Mouse (Mus musculus) hindbrain, embryonic 15.5 days (tissue): ENCODE measurements around the gene Prrc2b. TPM values are rescaled to one million over a fixed set of nuclear protein-coding genes. Genes with fewer than 3 reads are reported as not detected.

ENCODE experiments used
- ATAC-seq: fragments of 200-750 bp; cut with Nextera tagmentation; 2 replicates; pipeline ENCODE4 v1.8.0; 2017; ENCODE audit warnings: low read depth, moderate number of reproducible peaks, moderate TSS enrichment; ENCODE audit not compliant: low FRiP score
- H3K27ac ChIP-seq: fragments of 300-500 bp; sonication (generic); replicated peaks from 2 replicates; pipeline ENCODE4 v1.5.1; 2015; ENCODE audit warnings: mild to moderate bottlenecking, inconsistent platforms
- H3K27me3 ChIP-seq: fragments of 300-500 bp; sonication (generic); 2 replicates; pipeline ENCODE4 v1.6.1; 2015; ENCODE audit warnings: control low read depth, inconsistent platforms
- H3K36me3 ChIP-seq: fragments of 300-500 bp; sonication (generic); 2 replicates; pipeline ENCODE4 v1.6.1; 2015; ENCODE audit warnings: control low read depth, inconsistent platforms
- H3K4me1 ChIP-seq: fragments of 300-500 bp; sonication (generic); replicated peaks from 2 replicates; pipeline ENCODE4 v1.6.1; 2015; ENCODE audit warnings: control low read depth, inconsistent platforms
- H3K4me2 ChIP-seq: fragments of 300-500 bp; sonication (generic); 2 replicates; pipeline ENCODE4 v1.6.1; 2015; ENCODE audit warnings: moderate library complexity, mild to moderate bottlenecking, inconsistent platforms
- H3K4me3 ChIP-seq: fragments of 300-500 bp; sonication (generic); 2 replicates; pipeline ENCODE4 v1.5.1; 2015; ENCODE audit warnings: mild to moderate bottlenecking, inconsistent platforms
- H3K9ac ChIP-seq: fragments of 300-500 bp; sonication (generic); 2 replicates; pipeline ENCODE4 v1.6.1; 2015; ENCODE audit warnings: inconsistent platforms
- H3K9me3 ChIP-seq: fragments of 300-500 bp; sonication (generic); 2 replicates; pipeline ENCODE4 v1.6.1; 2016; ENCODE audit warnings: control low read depth, inconsistent platforms
- WGBS: fragments of 180-500 bp; shearing (Covaris S2); methylation state at CpG from one replicate; pipeline ENCODE4 v1.1.7; 2015; 5-methylcytosine and 5-hydroxymethylcytosine counted together
- polyA plus RNA-seq: library from polyadenylated mRNA; unstranded; fragments of >200 nt; fragmentation: Nextera tagmentation; extraction: Ambion mirVana; gene quantifications from 2 replicates; pipeline ENCODE4 v1.2.1, GENCODE M21; 2015

Gene Prrc2b
- polyA plus RNA-seq, 1 experiment from 2014 or later = 79.7 TPM

- Histone ChIP-seq H3K27ac (no peak overlapping the region), H3K9ac (no peak overlapping the region), H3K9me3 (no peaks in the 10 kb centered on the region), H3K4me2 (no peak overlapping the region), H3K4me1 (no peaks in the 10 kb centered on the region), H3K4me3 (no peak overlapping the region), H3K36me3 (peaks cover 100% of the 10 kb centered on the region), H3K27me3 (no peaks in the 10 kb centered on the region)
- ATAC-seq = no peak
- 93% methylated on average over 14 of the region's 14 CpGs for WGBS
Observed at GRCm38 (mm10) chr2:32219501-32219900, 68.6 kb downstream of the Prrc2b start.

GRCm38 (mm10) chr2:32220021-32220420, 69.1 kb downstream of the Prrc2b start:
- Histone ChIP-seq H3K27ac (no peak overlapping the region), H3K9me3 (no peaks in the 10 kb centered on the region), H3K27me3 (no peaks in the 10 kb centered on the region), H3K36me3 (peaks cover 99% of the 10 kb centered on the region), H3K4me1 (no peaks in the 10 kb centered on the region), H3K4me2 (no peak overlapping the region), H3K4me3 (no peak overlapping the region), H3K9ac (no peak overlapping the region)
- 92% methylated on average over 6 of the region's 6 CpGs for WGBS
- ATAC-seq = no peak

DNA sequence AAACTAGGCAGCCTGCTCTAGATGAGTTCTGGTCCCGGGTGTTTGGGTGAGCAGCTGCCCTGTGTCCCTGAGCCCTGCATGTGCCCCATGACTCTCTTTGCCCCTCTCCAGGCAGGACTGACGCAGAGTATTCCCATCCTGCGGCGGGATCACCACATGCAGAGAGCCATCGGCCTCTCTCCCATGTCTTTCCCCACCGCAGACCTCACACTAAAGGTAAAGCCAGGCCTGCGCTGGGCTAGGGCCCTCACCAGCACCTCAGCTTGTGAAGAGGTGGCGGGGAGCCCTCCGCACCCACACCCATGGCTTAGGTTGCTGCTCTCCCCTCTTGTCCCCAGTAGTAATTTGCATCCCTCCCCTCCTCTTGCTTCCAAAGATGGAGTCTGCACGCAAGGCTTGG, 70.1 kb downstream of the Prrc2b start:
- H3K4me2 ChIP-seq = no peak overlapping the region
- peaks cover 97% of the 10 kb centered on the region for H3K36me3 ChIP-seq
- no peaks in the 10 kb centered on the region for H3K4me1 ChIP-seq
- ATAC-seq = no peak
- H3K4me3 ChIP-seq = no peak overlapping the region
- 93% methylated on average over 10 of the region's 10 CpGs for WGBS
- H3K9ac ChIP-seq = no peak overlapping the region
- no peak overlapping the region for H3K27ac ChIP-seq
- no peaks in the 10 kb centered on the region for H3K27me3 ChIP-seq
- no peaks in the 10 kb centered on the region for H3K9me3 ChIP-seq

- Histone ChIP-seq H3K9me3 (no peaks in the 10 kb centered on the region), H3K9ac (no peak overlapping the region), H3K36me3 (peaks cover 97% of the 10 kb centered on the region), H3K27ac (no peak overlapping the region), H3K4me1 (no peaks in the 10 kb centered on the region), H3K4me3 (no peak overlapping the region), H3K4me2 (no peak overlapping the region), H3K27me3 (no peaks in the 10 kb centered on the region)
- WGBS = 84% methylated on average over 7 of the region's 7 CpGs
- ATAC-seq = no peak
Observed at GRCm38 (mm10) chr2:32221577-32221976, 70.7 kb downstream of the Prrc2b start.

GRCm38 (mm10) chr2:32222057-32222456, 71.2 kb downstream of the Prrc2b start:
- Histone ChIP-seq H3K27me3 (no peaks in the 10 kb centered on the region), H3K4me3 (no peak overlapping the region), H3K9me3 (no peaks in the 10 kb centered on the region), H3K4me2 (no peak overlapping the region), H3K4me1 (no peaks in the 10 kb centered on the region), H3K36me3 (peaks cover 97% of the 10 kb centered on the region), H3K27ac (no peak overlapping the region), H3K9ac (no peak overlapping the region)
- WGBS = 87% methylated on average over 10 of the region's 10 CpGs
- ATAC-seq = no peak

DNA sequence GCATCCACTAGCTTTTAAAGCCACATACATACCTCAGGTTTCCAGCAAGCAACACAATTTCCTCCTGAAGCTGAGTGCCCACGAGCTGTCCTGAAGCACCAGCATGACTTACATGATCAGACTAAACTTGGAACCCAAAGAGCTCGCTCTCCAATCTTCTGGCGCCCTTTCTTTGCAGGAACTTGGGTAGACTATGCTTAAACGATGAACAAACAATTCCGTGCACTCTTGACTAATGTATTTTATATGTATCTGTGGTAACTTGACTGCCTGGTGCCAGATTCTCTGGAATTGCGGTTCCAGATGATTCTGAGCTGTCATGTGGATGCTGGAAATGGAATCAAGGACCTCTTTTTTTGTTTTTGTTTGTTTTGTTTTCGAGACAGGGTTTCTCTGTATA, 84.6 kb downstream of the Prrc2b start:
- H3K4me1 ChIP-seq = peaks cover 25% of the 10 kb centered on the region
- peak overlapping the region; percentile 83 for H3K27ac ChIP-seq
- H3K4me3 ChIP-seq = peak overlapping the region; percentile 64
- no peaks in the 10 kb centered on the region for H3K27me3 ChIP-seq
- ATAC-seq = no peak
- H3K4me2 ChIP-seq = peak overlapping the region; percentile 93
- WGBS = 35% methylated on average over 7 of the region's 7 CpGs
- no peaks in the 10 kb centered on the region for H3K9me3 ChIP-seq
- peaks cover 37% of the 10 kb centered on the region for H3K36me3 ChIP-seq
- peak overlapping the region; percentile 71 for H3K9ac ChIP-seq

- H3K9ac ChIP-seq = peak within 1 kb of the TSS; percentile 71
- peak within 1 kb of the TSS; percentile 93 for H3K4me2 ChIP-seq
- H3K27me3 ChIP-seq = no peaks in the 10 kb centered on the region
- WGBS = under 1% methylated on average over 54 of the region's 54 CpGs
- peak within 1 kb of the TSS; percentile 83 for H3K27ac ChIP-seq
- peaks cover 31% of the 10 kb centered on the region for H3K36me3 ChIP-seq
- peak; percentile 91 for ATAC-seq
- H3K9me3 ChIP-seq = no peaks in the 10 kb centered on the region
- H3K4me3 ChIP-seq = peak within 1 kb of the TSS; percentile 64
- H3K4me1 ChIP-seq = peaks cover 25% of the 10 kb centered on the region
Observed at GRCm38 (mm10) chr2:32235886-32236759, 85.2 kb downstream of the Prrc2b start, which contains the start of gene Pomt1. Pomt1 (plus strand) TSS chr2:32236590.

GRCm38 (mm10) chr2:32236760-32237487, 86.0 kb downstream of the Prrc2b start:
- Histone ChIP-seq H3K36me3 (peaks cover 23% of the 10 kb centered on the region), H3K4me2 (peak overlapping the region; percentile 93), H3K27ac (peak overlapping the region; percentile 83), H3K4me1 (peaks cover 25% of the 10 kb centered on the region), H3K4me3 (peak overlapping the region; percentile 64), H3K27me3 (no peaks in the 10 kb centered on the region), H3K9ac (peak overlapping the region; percentile 57), H3K9me3 (no peaks in the 10 kb centered on the region)
- WGBS = under 1% methylated on average over 20 of the region's 20 CpGs
- ATAC-seq = peak; percentile 36; the same call in 1 of the 2 replicates

- Histone ChIP-seq H3K36me3 (peaks cover 22% of the 10 kb centered on the region), H3K27me3 (no peaks in the 10 kb centered on the region), H3K9me3 (no peaks in the 10 kb centered on the region), H3K4me2 (peak overlapping the region; percentile 93), H3K9ac (peak overlapping the region; percentile 57; the same call in 1 of the 2 replicates), H3K4me1 (peaks cover 25% of the 10 kb centered on the region), H3K4me3 (peak overlapping the region; percentile 64), H3K27ac (peak overlapping the region; percentile 83; the same call in 1 of the 2 replicates)
- 41% methylated on average over 4 of the region's 4 CpGs for WGBS
- ATAC-seq = no peak
Observed at GRCm38 (mm10) chr2:32237571-32237970, 86.7 kb downstream of the Prrc2b start.

DNA sequence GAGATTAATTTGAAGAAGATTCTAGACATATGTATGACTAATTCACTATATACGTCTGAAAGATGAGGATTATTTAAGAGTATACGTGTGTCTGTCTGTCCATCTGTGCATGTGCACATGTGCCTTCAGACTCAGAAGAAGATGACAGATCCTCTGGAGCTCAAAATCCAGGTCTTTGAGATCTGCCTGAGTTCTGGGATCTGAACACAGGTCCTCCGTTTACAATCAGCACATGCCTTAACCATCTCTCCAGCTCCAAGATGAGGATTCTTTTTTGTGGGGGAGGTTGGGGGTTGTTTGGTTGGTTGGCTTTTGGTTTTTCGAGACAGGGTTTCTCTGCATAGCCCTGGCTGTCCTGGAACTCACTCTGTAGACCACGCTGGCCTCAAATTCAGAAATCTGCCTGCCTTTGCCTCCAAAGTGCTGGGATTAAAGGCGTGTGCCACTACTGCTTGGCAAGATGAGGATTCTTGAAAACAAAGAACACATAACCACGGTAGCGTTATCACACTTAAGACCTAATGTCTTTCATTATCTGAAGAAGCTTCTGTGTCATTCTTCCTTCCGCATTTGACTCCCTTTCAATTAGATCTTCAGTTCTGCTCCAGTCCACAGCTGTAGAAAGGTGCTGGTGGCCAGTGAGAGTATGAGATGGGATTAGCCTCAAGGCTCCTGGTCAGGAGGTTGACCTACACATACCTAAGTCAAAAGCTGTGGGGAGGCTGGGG, 88.0 kb downstream of the Prrc2b start:
- WGBS = 95% methylated on average over 9 of the region's 9 CpGs
- no peak for ATAC-seq
- Histone ChIP-seq H3K9ac (no peak overlapping the region), H3K4me2 (no peak overlapping the region), H3K4me1 (peaks cover 25% of the 10 kb centered on the region), H3K27ac (no peak overlapping the region), H3K27me3 (no peaks in the 10 kb centered on the region), H3K4me3 (no peak overlapping the region), H3K36me3 (peaks cover 23% of the 10 kb centered on the region), H3K9me3 (no peaks in the 10 kb centered on the region)

- Histone ChIP-seq H3K4me1 (peaks cover 16% of the 10 kb centered on the region), H3K9ac (no peak overlapping the region), H3K4me2 (no peak overlapping the region), H3K36me3 (peaks cover 33% of the 10 kb centered on the region), H3K27ac (no peak overlapping the region), H3K9me3 (no peaks in the 10 kb centered on the region), H3K4me3 (no peak overlapping the region), H3K27me3 (no peaks in the 10 kb centered on the region)
- 82% methylated on average over 5 of the region's 5 CpGs for WGBS
- no peak for ATAC-seq
Observed at GRCm38 (mm10) chr2:32240591-32240990, 89.7 kb downstream of the Prrc2b start.
